Mouse (Mus musculus) forebrain, embryonic 14.5 days (tissue): ENCODE data around the gene Ints13. TPM values are rescaled to one million over a fixed set of nuclear protein-coding genes. Genes with fewer than 3 reads are reported as not detected.

Source experiments
- ATAC-seq: fragments of 200-750 bp; cut with Nextera tagmentation; 2 replicates; pipeline ENCODE4 v1.8.0; 2017; ENCODE audit warnings: mild to moderate bottlenecking, moderate library complexity
- DNase-seq: peaks from one replicate; pipeline ENCODE4 v3.0.0-alpha.2; 2015; ENCODE audit warnings: low spot score
- H3K27ac ChIP-seq: fragments of 300-500 bp; sonication (generic); 2 replicates; pipeline ENCODE4 v1.5.1; 2014; ENCODE audit warnings: low read depth, mild to moderate bottlenecking, control low read depth, low read length, moderate library complexity
- H3K27me3 ChIP-seq: fragments of 300-500 bp; sonication (generic); replicated peaks from 2 replicates; pipeline ENCODE4 v1.6.1; 2014; ENCODE audit warnings: low read length, control low read depth, mixed read lengths; ENCODE audit not compliant: control insufficient read depth, insufficient read depth
- H3K36me3 ChIP-seq: fragments of 300-500 bp; sonication (generic); 2 replicates; pipeline ENCODE4 v1.6.1; 2014; ENCODE audit warnings: low read length, control low read depth; ENCODE audit not compliant: control insufficient read depth, insufficient read depth
- H3K4me1 ChIP-seq: fragments of 300-500 bp; sonication (generic); 2 replicates; pipeline ENCODE4 v1.6.1; 2014; ENCODE audit warnings: antibody characterized with exemption, low read length, control low read depth; ENCODE audit not compliant: control insufficient read depth, insufficient read depth
- H3K4me2 ChIP-seq: fragments of 300-500 bp; sonication (generic); 2 replicates; pipeline ENCODE4 v1.6.1; 2014; ENCODE audit warnings: mild to moderate bottlenecking, control low read depth, low read length
- H3K4me3 ChIP-seq: fragments of 300-500 bp; sonication (generic); 2 replicates; pipeline ENCODE4 v1.5.1; 2014; ENCODE audit warnings: low read depth, low read length, control low read depth
- H3K9ac ChIP-seq: fragments of 300-500 bp; sonication (generic); 2 replicates; pipeline ENCODE4 v1.6.1; 2014; ENCODE audit warnings: mild to moderate bottlenecking, low read length, control low read depth, moderate library complexity
- H3K9me3 ChIP-seq: fragments of 300-500 bp; sonication (generic); replicated peaks from 2 replicates; pipeline ENCODE4 v1.6.1; 2016; ENCODE audit warnings: low read length, control low read depth, mixed read lengths; ENCODE audit not compliant: control insufficient read depth
- WGBS: fragments of 180-500 bp; shearing (Covaris S2); extraction: QIAGEN DNeasy Blood & Tissue Kit; methylation state at CpG from one replicate; pipeline ENCODE4 v1.1.7; 2014; 5-methylcytosine and 5-hydroxymethylcytosine counted together
- polyA plus RNA-seq: library from polyadenylated mRNA; unstranded; fragments of >200 nt; fragmentation: Nextera tagmentation; extraction: Ambion mirVana; gene quantifications from 2 replicates; pipeline ENCODE4 v1.2.1, GENCODE M21; 2014

Gene Ints13
- polyA plus RNA-seq, 1 experiment from 2014 or later: 52.9 TPM

GRCm38 (mm10) chr6:146513899-146514298 is 63.7 kb downstream of the Ints13 start:
- Histone ChIP-seq H3K4me1 (no peaks in the 10 kb centered on the region), H3K4me3 (no peak overlapping the region), H3K9ac (no peak overlapping the region), H3K27me3 (no peaks in the 10 kb centered on the region), H3K36me3 (no peaks in the 10 kb centered on the region), H3K27ac (no peak overlapping the region), H3K4me2 (no peak overlapping the region), H3K9me3 (no peaks in the 10 kb centered on the region)
- ATAC-seq: no peak
- DNase-seq: no peak
- WGBS: 63% methylated on average over 5 of the region's 5 CpGs

- no peak overlapping the region for H3K4me2 ChIP-seq
- no peaks in the 10 kb centered on the region for H3K36me3 ChIP-seq
- DNase-seq (no peak), ATAC-seq (no peak)
- no peak overlapping the region for H3K27ac ChIP-seq
- H3K9ac ChIP-seq: no peak overlapping the region
- H3K4me3 ChIP-seq: no peak overlapping the region
- H3K4me1 ChIP-seq: no peaks in the 10 kb centered on the region
- no peaks in the 10 kb centered on the region for H3K27me3 ChIP-seq
- no peaks in the 10 kb centered on the region for H3K9me3 ChIP-seq
- WGBS: 93% methylated on average over 8 of the region's 8 CpGs
Measured at GRCm38 (mm10) chr6:146513384-146513783, 64.3 kb downstream of the Ints13 start.

GRCm38 (mm10) chr6:146511511-146511910 is 66.1 kb downstream of the Ints13 start:
- no peaks in the 10 kb centered on the region for H3K9me3 ChIP-seq
- no peak for DNase-seq
- no peaks in the 10 kb centered on the region for H3K27me3 ChIP-seq
- H3K27ac ChIP-seq: no peak overlapping the region
- H3K4me2 ChIP-seq: no peak overlapping the region
- H3K4me1 ChIP-seq: no peaks in the 10 kb centered on the region
- WGBS: 87% methylated on average over 8 of the region's 8 CpGs
- no peak overlapping the region for H3K9ac ChIP-seq
- H3K4me3 ChIP-seq: no peak overlapping the region
- no peaks in the 10 kb centered on the region for H3K36me3 ChIP-seq
- ATAC-seq: no peak

- Histone ChIP-seq H3K4me1 (no peaks in the 10 kb centered on the region), H3K4me2 (no peak overlapping the region), H3K9ac (no peak overlapping the region), H3K27ac (no peak overlapping the region), H3K27me3 (no peaks in the 10 kb centered on the region), H3K4me3 (no peak overlapping the region), H3K36me3 (no peaks in the 10 kb centered on the region), H3K9me3 (no peaks in the 10 kb centered on the region)
- ATAC-seq (no peak), DNase-seq (no peak)
- WGBS: 74% methylated on average over 2 of the region's 2 CpGs
Measured at GRCm38 (mm10) chr6:146509891-146510290, 67.7 kb downstream of the Ints13 start.

- 81% methylated on average over 2 of the region's 2 CpGs for WGBS
- no peak overlapping the region for H3K4me3 ChIP-seq
- ATAC-seq (no peak), DNase-seq (no peak)
- no peaks in the 10 kb centered on the region for H3K4me1 ChIP-seq
- H3K9ac ChIP-seq: no peak overlapping the region
- H3K4me2 ChIP-seq: no peak overlapping the region
- no peaks in the 10 kb centered on the region for H3K36me3 ChIP-seq
- peaks cover 11% of the 10 kb centered on the region; the same call in 1 of the 2 replicates for H3K27me3 ChIP-seq
- no peaks in the 10 kb centered on the region for H3K9me3 ChIP-seq
- no peak overlapping the region for H3K27ac ChIP-seq
Measured at GRCm38 (mm10) chr6:146504459-146504858, 73.2 kb downstream of the Ints13 start.

- no peak for ATAC-seq
- Histone ChIP-seq H3K27me3 (peaks cover 11% of the 10 kb centered on the region; the same call in 1 of the 2 replicates), H3K36me3 (no peaks in the 10 kb centered on the region), H3K27ac (no peak overlapping the region), H3K4me3 (peak overlapping the region; percentile 63), H3K4me2 (peak overlapping the region; percentile 98), H3K4me1 (no peaks in the 10 kb centered on the region), H3K9me3 (no peaks in the 10 kb centered on the region), H3K9ac (no peak overlapping the region)
- WGBS: 60% methylated on average over 3 of the region's 3 CpGs
- no peak for DNase-seq
Measured at GRCm38 (mm10) chr6:146502856-146503255, 74.8 kb downstream of the Ints13 start.

GRCm38 (mm10) chr6:146501866-146502804 is 75.5 kb downstream of the Ints13 start, which contains the start of gene Itpr2:
Gene Itpr2, minus strand, starts transcription at chr6:146502223.
- peak; percentile 96 for ATAC-seq
- DNase-seq: peak; percentile 68
- Histone ChIP-seq H3K27me3 (peaks cover 11% of the 10 kb centered on the region; the same call in 1 of the 2 replicates), H3K4me3 (peak within 1 kb of the TSS; percentile 63), H3K27ac (no peak within 1 kb of the TSS), H3K4me1 (no peaks in the 10 kb centered on the region), H3K9me3 (no peaks in the 10 kb centered on the region), H3K9ac (peak within 1 kb of the TSS; percentile 55), H3K4me2 (peak within 1 kb of the TSS; percentile 98), H3K36me3 (no peaks in the 10 kb centered on the region)
- under 1% methylated on average over 66 of the region's 70 CpGs for WGBS

GRCm38 (mm10) chr6:146501316-146501865 is 76.2 kb downstream of the Ints13 start:
- WGBS: under 1% methylated on average over 30 of the region's 30 CpGs
- peak; percentile 54 for ATAC-seq
- Histone ChIP-seq H3K4me3 (peak overlapping the region; percentile 63), H3K9me3 (no peaks in the 10 kb centered on the region), H3K27ac (no peak overlapping the region), H3K27me3 (peaks cover 11% of the 10 kb centered on the region; the same call in 1 of the 2 replicates), H3K4me2 (peak overlapping the region; percentile 98), H3K4me1 (no peaks in the 10 kb centered on the region), H3K36me3 (no peaks in the 10 kb centered on the region), H3K9ac (peak overlapping the region; percentile 55)
- peak; percentile 21 for DNase-seq

GRCm38 (mm10) chr6:146500771-146501170 is 76.9 kb downstream of the Ints13 start:
- Histone ChIP-seq H3K9me3 (no peaks in the 10 kb centered on the region), H3K36me3 (no peaks in the 10 kb centered on the region), H3K4me2 (peak overlapping the region; percentile 98), H3K4me1 (no peaks in the 10 kb centered on the region), H3K27me3 (peaks cover 11% of the 10 kb centered on the region; the same call in 1 of the 2 replicates), H3K27ac (no peak overlapping the region), H3K9ac (no peak overlapping the region), H3K4me3 (no peak overlapping the region)
- 74% methylated on average over 5 of the region's 5 CpGs for WGBS
- DNase-seq: no peak
- ATAC-seq: no peak
